Mouse (Mus musculus) CD4-positive, CD25-positive, alpha-beta regulatory T cell, adult 9 weeks (primary cell): ENCODE measurements around the gene Zswim1. TPM values are rescaled to one million over a fixed set of nuclear protein-coding genes. Genes with fewer than 3 reads are reported as not detected.

ENCODE experiments used
- polyA plus RNA-seq: library from polyadenylated mRNA; unstranded; fragments of 100-300 nt; shearing (Covaris generic); gene quantifications from one replicate; pipeline ENCODE4 v1.2.1, GENCODE M21; 2017

Gene Zswim1
- polyA plus RNA-seq, result 27.5 TPM

DNA sequence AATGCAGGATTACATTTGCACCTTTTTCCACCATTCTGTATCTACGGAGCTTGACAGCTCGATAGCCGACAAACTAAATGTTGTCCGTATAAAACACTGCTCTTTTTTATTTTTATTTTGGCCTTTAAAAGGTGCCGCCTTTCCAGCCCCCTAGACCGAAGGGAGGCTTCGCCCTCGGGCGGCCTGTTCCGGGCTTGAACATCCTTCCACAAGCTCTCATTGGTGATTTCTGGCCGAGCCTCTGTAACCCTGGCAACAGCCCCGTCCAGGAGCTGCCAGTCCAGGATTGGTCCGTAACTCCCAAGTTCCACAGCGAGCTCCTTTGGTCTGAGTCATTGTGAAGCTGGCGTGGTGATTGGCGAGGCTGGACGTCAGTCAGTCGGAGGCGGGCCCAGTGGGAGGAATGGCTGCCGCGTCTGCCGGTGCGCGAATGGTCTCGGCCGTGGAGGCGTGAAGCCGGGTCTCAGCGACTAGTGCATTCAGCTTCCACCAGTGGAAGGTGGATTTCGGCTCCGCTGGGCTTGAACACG is at the start of gene Zswim1:
TSS of gene Zswim1 (plus strand) at position 51 of the 530 bp plus-strand sequence.

DNA sequence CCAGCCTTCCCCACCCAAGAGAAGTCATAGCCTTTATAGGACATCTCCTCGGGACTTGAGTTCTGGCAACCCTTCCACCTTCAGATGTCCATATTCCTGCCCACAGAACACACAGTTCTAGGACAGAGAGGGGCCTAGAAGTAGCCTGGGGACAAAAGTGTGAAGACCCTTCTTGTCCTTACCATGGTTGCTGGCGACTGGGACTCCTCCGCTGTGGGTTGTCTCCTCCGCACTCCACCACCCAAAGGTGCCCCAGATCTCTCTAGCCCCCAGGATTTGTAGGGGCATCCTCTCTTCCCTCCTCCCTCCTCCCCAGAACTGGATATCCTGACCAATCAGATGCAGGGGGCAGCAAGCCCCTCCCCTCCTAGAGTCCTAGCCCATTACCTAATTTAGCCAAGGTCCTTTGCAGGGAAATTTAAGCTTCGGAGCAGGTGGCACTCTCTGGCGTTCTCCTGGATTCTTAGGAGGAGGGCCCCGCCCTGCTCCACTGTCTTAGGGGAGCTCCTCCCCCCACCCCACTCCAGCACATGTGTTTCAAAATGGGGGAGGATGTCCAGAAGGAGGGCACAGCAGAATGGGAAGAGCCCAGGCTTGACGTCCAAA is 42.9 kb upstream of the Zswim1 start, which contains the start of gene Tnnc2:
TSS of gene Tnnc2 (minus strand) at position 487 of the 606 bp plus-strand sequence.

DNA sequence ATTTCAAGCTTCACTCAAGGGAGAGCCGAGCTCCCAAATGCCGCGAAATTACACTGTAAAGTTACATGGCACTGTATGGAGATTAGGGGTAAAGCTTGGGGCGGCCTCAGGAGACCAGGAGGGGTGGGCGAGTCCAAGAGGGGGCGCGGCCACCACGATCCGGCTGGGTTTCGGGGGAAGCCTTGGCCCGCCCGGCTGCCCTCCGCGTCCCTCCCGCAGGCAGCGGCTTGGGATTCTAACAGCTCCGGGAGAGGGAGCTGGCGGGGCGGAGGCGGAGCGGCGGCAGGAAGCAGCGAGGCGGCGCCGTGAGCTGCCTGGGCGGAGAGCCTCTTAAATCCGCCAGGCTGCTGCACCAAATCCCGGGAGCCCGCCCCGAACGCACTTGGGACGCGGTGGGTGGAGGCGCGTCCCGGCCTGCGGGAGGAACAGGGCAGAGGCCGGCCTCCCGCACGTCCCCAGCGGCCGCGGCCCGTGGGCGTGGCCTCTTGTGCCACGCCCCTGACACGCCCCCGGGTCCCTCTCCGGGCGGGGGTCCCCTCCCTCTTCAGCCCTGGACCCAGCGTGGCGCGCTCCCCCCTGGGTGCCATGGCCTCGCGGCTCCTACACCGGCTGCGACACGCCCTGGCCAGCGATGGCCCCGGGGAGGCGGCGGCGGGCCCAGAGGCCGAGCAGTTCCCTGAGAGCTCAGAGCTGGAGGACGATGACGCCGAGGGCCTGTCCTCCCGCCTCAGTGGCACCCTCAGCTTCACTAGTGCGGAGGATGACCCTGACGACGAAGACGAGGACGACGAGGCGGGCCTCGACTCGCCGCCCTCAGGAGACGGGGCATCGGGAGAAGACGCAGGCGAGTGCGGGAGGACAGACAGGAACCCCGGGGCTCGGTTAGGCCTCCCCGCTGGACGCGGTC is 36.8 kb upstream of the Zswim1 start, which contains the start of gene Snx21:
TSS of gene Snx21 (plus strand) at position 343 of the 907 bp plus-strand sequence.

DNA sequence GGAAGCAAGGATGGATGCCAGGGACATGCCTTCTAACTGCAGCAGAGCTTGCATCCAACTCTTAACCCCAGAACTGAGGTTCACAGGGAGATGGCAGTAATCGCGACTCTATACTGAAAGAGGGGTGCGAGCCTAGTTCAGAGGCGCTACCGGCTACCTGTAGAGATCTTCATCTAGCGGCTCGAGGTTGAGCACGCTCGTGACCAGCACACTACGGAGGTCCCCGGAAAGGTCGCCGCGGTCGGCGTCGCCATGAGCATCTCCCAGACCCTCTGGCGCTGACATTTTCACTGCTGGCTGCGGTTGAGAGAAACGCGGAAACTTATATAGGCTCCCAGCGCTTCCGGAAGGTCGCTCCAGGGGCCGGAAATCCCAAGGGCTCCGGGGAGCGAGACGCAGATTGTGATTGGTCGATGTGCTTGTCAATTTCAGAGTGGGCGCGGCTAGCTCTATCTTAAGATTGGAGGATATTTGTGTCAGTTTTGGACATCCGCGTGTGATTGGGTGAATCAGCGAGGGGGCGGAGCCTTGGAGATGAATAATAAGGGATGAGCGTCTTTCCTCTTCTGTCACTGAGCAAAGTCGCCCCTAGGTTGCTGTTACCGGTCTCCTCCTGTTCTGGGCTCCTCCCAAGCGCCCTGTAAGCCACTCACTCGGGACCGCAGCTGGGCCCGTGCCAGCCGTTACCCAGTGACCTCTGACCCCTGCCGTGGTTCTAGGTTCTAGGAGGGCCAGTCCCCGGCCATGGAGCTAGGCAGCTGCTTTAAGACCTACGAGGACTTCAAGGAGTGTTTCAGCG is 17.8 kb upstream of the Zswim1 start, which contains the start of the genes Acot8 and Zswim3:
TSS of gene Acot8 (minus strand) at position 350 of the 799 bp plus-strand sequence.
TSS of gene Zswim3 (plus strand) at position 566 of the 799 bp plus-strand sequence.

DNA sequence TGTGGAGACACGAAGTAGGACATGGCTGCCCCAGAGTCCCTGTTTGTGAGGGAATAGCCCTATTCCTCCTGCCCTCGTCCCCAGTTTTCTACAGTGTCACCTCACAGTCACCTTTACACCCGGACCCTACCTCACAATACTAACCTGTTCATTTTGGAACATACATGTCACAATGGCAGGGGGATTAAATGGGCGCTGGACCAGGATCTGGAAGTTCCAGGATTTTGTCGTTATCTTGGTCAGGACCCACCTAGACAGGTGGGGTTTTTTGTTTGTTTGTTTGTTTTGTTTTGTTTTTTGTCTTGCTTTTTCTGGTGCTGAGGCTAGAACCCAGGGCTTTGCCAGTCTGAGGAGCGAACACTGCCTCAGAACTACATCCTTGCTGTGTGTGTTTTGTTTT is 6.0 kb downstream of the Zswim1 start, which contains the start of gene Spata25:
TSS of gene Spata25 (minus strand) at position 101 of the 400 bp plus-strand sequence.

DNA sequence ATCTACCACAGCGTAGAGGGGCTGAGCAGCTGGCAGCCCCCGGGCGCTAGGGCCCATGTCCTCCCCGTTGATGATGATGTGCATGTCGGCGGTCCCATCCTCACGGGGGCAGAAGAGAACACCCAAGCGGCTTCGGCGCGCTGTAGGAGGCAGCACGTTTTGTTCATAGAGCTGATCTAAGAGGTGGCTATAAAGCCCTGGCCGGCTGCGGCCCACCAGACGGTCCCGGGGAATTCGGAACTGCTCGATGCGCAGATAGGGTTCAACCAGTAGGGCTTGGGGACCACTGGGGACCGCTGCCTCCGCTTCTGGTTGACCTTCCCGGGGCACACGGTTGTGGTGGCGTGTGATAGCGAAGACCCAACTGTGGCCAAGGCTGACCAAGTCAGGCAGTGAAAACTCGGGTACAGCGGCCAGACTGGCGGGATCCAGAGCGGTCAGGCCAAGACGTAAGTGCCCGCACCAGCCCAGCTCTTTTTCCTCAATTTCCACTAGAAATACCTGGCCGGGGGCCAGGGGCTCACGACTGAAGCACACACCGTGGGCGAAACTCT is 10.3 kb downstream of the Zswim1 start, which contains the start of gene Ctsa:
TSS of gene Ctsa (plus strand) at position 126 of the 554 bp plus-strand sequence.

DNA sequence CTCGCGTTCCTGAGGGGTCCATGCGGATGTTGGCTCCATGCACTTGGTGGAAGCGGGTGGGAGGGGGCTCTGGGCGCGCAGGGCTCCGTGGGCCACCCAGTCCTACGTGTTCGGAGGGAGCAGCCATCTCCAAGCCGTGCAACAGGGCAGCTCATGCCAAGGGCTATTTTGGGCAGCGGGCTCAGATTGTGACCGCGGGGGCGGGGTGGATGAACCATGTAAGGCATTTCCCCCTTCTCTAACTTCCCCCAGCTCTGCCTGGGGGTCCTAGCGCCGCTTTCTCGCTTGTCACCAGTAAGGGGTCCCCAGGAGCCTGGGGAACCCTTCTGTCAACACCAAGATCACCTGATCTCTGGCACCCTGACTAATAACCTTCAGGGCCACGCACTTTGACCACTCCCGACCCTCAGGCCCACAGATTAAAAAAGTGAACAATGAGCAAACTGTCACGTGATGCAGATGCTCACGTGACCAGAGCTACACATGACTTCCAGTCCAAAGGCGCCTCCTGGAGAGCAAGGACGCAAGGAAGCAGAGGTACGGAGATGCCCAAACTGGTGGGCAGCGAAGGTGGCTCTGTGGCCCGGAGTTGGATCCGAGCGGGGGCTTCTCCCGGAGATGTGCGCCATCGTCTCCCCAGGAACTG is 11.0 kb downstream of the Zswim1 start, which contains the start of gene Neurl2:
TSS of gene Neurl2 (minus strand) at position 143 of the 646 bp plus-strand sequence.

DNA sequence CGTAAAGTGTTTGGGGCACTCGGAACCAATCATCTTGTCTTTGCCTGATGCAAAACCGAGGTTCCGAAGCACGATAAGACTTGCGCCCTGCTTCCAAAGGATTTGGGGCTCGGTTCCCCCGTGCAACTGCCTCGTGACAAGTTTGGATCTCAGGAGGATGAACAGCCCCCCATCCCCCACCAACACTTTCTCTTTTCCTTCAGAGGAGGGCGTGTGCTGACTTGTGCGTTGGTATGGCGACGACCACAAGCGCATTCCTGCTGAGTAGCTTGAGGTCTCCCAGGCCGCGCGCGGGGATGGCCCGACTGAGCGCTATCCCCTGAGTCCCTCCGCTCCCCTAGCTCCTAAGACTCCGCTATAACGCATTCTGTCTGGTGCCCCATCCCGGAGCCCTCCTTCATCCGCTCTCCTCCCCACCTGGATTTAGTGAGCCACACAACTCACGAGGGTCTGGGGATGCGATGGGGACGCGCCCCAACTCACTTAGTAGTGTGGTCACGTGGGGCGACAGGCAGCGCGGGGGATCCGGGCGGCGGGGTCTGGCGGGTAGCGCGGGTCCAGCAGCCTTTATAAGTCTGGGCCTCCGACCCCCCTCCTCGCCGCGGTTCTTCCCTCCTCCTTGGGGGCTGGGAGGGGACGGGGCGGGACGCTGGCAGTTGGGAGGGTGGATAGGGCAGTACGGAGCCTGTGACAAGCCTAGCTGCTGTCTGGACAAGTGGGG is 34.8 kb downstream of the Zswim1 start, which contains the start of gene Pltp:
TSS of gene Pltp (minus strand) at position 611 of the 721 bp plus-strand sequence.

Other genes starting within 250 kb of the Zswim1 start
- not detected for gene Spint3, start 249.2 kb upstream of the Zswim1 start, polyA plus RNA-seq
- not detected for gene Wfdc6a, start 237.2 kb upstream of the Zswim1 start, polyA plus RNA-seq
- gene Eppin, start 229.1 kb upstream of the Zswim1 start, polyA plus RNA-seq, result not detected
- not detected for gene Wfdc6b, start 209.2 kb upstream of the Zswim1 start, polyA plus RNA-seq
- not detected for gene Wfdc8, start 209.1 kb upstream of the Zswim1 start, polyA plus RNA-seq
- not detected for gene Wfdc16, start 183.9 kb upstream of the Zswim1 start, polyA plus RNA-seq
- not detected for gene Wfdc10, start 166.6 kb upstream of the Zswim1 start, polyA plus RNA-seq
- not detected for gene Wfdc9, start 166.1 kb upstream of the Zswim1 start, polyA plus RNA-seq
- not detected for gene Wfdc11, start 148.6 kb upstream of the Zswim1 start, polyA plus RNA-seq
- not detected for gene Wfdc13, start 137.6 kb upstream of the Zswim1 start, polyA plus RNA-seq
- gene Spint4, start 124.2 kb upstream of the Zswim1 start, polyA plus RNA-seq, result not detected
- not detected for gene Spint5, start 107.4 kb upstream of the Zswim1 start, polyA plus RNA-seq
- gene Wfdc3, start 76.8 kb upstream of the Zswim1 start, polyA plus RNA-seq, result not detected
- gene Dnttip1, start 76.7 kb upstream of the Zswim1 start, polyA plus RNA-seq, result 10.4 TPM
- 8.4 TPM for gene Ube2c, start 52.8 kb upstream of the Zswim1 start, polyA plus RNA-seq
- not detected for gene Tnnc2, start 42.7 kb upstream of the Zswim1 start, polyA plus RNA-seq
- 6.5 TPM for gene Snx21, start 36.9 kb upstream of the Zswim1 start, polyA plus RNA-seq
- gene Acot8, start 17.8 kb upstream of the Zswim1 start, polyA plus RNA-seq, result 43.9 TPM
- gene Zswim3, start 17.6 kb upstream of the Zswim1 start, polyA plus RNA-seq, result 9.8 TPM
- 0.72 TPM for gene Spata25, start 5.9 kb downstream of the Zswim1 start, polyA plus RNA-seq
- gene Ctsa, start 10.2 kb downstream of the Zswim1 start, polyA plus RNA-seq, result 218 TPM
- 2.6 TPM for gene Neurl2, start 10.8 kb downstream of the Zswim1 start, polyA plus RNA-seq
- 0.98 TPM for gene Pltp, start 35.0 kb downstream of the Zswim1 start, polyA plus RNA-seq
- gene Pcif1, start 56.6 kb downstream of the Zswim1 start, polyA plus RNA-seq, result 155 TPM
- gene Zfp335, start 89.1 kb downstream of the Zswim1 start, polyA plus RNA-seq, result 42.1 TPM
- gene Mmp9, start 118.1 kb downstream of the Zswim1 start, polyA plus RNA-seq, result 8.8 TPM
- not detected for gene Slc12a5, start 138.1 kb downstream of the Zswim1 start, polyA plus RNA-seq
- 44.9 TPM for gene Ncoa5, start 212.2 kb downstream of the Zswim1 start, polyA plus RNA-seq
- 0.40 TPM for gene Cd40, start 232.9 kb downstream of the Zswim1 start, polyA plus RNA-seq